Mouse (Mus musculus): ENCODE measurements around the gene Fbrs.
"Not testable (repeated sequence)": the region's sequence is repeated elsewhere in the genome, so short reads cannot be mapped to it uniquely, and the experiment has no call there.

DNA sequence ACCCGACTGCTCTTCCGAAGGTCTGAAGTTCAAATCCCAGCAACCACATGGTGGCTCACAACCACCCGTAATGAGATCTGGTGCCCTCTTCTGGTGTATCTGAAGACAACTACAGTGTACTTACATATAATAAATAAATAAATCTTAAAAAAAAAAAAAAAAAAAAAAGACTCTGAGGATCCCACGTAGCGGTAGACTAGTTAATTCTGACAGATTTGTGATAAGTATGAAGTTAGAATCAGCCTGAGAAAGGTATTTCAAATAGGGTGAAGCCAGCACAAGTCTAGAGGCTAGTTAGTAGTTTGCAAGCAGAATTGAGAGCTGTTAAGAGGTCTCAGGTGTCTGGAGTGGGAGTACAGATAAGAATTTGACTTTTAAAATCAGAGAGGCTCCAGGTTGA lies 9.4 kb downstream of the Fbrs start:
- TF ChIP-seq POLR2A, CTCF (IDR thresholded peaks at IDR 0.05; ENCODE audit: extremely low read depth, insufficient read depth, low read length): not testable (repeated sequence)

Data from cortical plate, adult 2 months (tissue).